Comparison of ENCODE assay signal across 8 mouse cellular contexts in genomic region chr2:120049632-120050274, GRCm38 (mm10). TPM values are rescaled to one million over a fixed set of nuclear protein-coding genes. Genes with fewer than 3 reads are reported as not detected.
A peak's percentile ranks its signal among the peaks of the same experiment; 100 is the strongest.
DNase-seq lines count a peak whose midpoint lies in the region; ATAC-seq and TF ChIP-seq lines count a peak whose summit lies in the region.

No protein-coding gene starts in this region.

- H3K9ac ChIP-seq in midbrain, embryonic 14.5 days (replicated peaks; ENCODE audit: low read length): no peak overlapping the region
- no peak overlapping the region for H3K9ac ChIP-seq in midbrain, embryonic 16.5 days (ENCODE audit: low read depth, low read length)

- H3K4me3 ChIP-seq in midbrain, embryonic 14.5 days (replicated peaks; ENCODE audit: low read depth, low read length): no peak overlapping the region
- no peak overlapping the region for H3K4me3 ChIP-seq in midbrain, embryonic 16.5 days (ENCODE audit: low read depth, low read length)
- H3K4me3 ChIP-seq in lung, adult 2 months (replicated peaks; ENCODE audit: extremely low read depth, low read depth, low read length): no peak overlapping the region

- H3K4me2 ChIP-seq in midbrain, embryonic 14.5 days (ENCODE audit: low read length): no peak overlapping the region
- H3K4me2 ChIP-seq in midbrain, embryonic 16.5 days (ENCODE audit: low read length): no peak overlapping the region

- TF ChIP-seq POLR2A in lung, adult 2 months (IDR thresholded peaks at IDR 0.05; ENCODE audit: borderline replicate concordance, extremely low read depth, low read depth, low read length): no peak

- no peaks in the 10 kb centered on the region for H3K36me3 ChIP-seq in midbrain, embryonic 14.5 days (ENCODE audit: control insufficient read depth, insufficient read depth, low read length)
- no peaks in the 10 kb centered on the region for H3K36me3 ChIP-seq in midbrain, embryonic 16.5 days (ENCODE audit: control insufficient read depth, insufficient read depth, low read length)

- H3K27ac ChIP-seq in midbrain, embryonic 14.5 days (replicated peaks; ENCODE audit: low read depth, low read length): no peak overlapping the region
- no peak overlapping the region for H3K27ac ChIP-seq in midbrain, embryonic 16.5 days (ENCODE audit: low read length)

- WGBS in midbrain, embryonic 14.5 days: 62% methylated on average over 10 of the region's 10 CpGs
- WGBS in midbrain, embryonic 16.5 days: 58% methylated on average over 10 of the region's 10 CpGs
- WGBS in lung, adult 2 months: 68% methylated on average over 10 of the region's 10 CpGs

- DNase-seq in adrenal gland, adult (ENCODE audit: inconsistent age in 2 of 2, low spot score in 1 of 2): peak; percentile 46 to 78
- DNase-seq in adrenal gland, adult 8-10 months: no peak
- DNase-seq in midbrain, embryonic 14.5 days: peak; percentile 52
- peak; percentile 59 for DNase-seq in adrenal gland, postnatal 25 days
- DNase-seq in heart, postnatal 4 days: peak; percentile 72
- DNase-seq in lung, adult 2 months: peak; percentile 72
- peak; percentile 46 to 70 for DNase-seq in urinary bladder, postnatal 36 days (ENCODE audit: low spot score in 2 of 2)

- H3K9me3 ChIP-seq in midbrain, embryonic 14.5 days (ENCODE audit: control insufficient read depth, low read length): no peaks in the 10 kb centered on the region
- H3K9me3 ChIP-seq in midbrain, embryonic 16.5 days (replicated peaks; ENCODE audit: control insufficient read depth, low read length, poor library complexity, severe bottlenecking): no peaks in the 10 kb centered on the region

- no peaks in the 10 kb centered on the region for H3K27me3 ChIP-seq in midbrain, embryonic 14.5 days (ENCODE audit: control insufficient read depth, insufficient read depth, low read length)
- no peaks in the 10 kb centered on the region for H3K27me3 ChIP-seq in midbrain, embryonic 16.5 days (ENCODE audit: control insufficient read depth, insufficient read depth, low read depth, low read length)

- ATAC-seq in midbrain, embryonic 14.5 days (ENCODE audit: low FRiP score, low TSS enrichment): no peak
- no peak for ATAC-seq in midbrain, embryonic 16.5 days

- TF ChIP-seq CTCF in lung, adult 2 months (IDR thresholded peaks at IDR 0.05; ENCODE audit: insufficient read depth, low read length): peak; percentile 72

- no peaks in the 10 kb centered on the region for H3K4me1 ChIP-seq in midbrain, embryonic 14.5 days (ENCODE audit: control insufficient read depth, insufficient read depth, low read length)
- no peaks in the 10 kb centered on the region for H3K4me1 ChIP-seq in midbrain, embryonic 16.5 days (ENCODE audit: control insufficient read depth, insufficient read depth, low read length)
- H3K4me1 ChIP-seq in lung, adult 2 months (ENCODE audit: control insufficient read depth, insufficient read depth, low read length): no peaks in the 10 kb centered on the region

RNA-seq across cellular contexts. Expression of gene Pla2g4b, which starts 16.5 kb away (rescaled TPM):
- total RNA-seq in adrenal gland, adult 8-10 months (2022): 1 to 10 TPM; 1.4 to 4.6 (median 3.8) TPM
- 2.6 and 4.0 TPM in 2 replicates for polyA plus RNA-seq in midbrain, embryonic 14.5 days (2014; fragmentation: Nextera tagmentation; extraction: Ambion mirVana)
- polyA plus RNA-seq in midbrain, embryonic 16.5 days (2015; fragmentation: Nextera tagmentation; extraction: Ambion mirVana): 3.9 and 5.0 TPM in 2 replicates
- total RNA-seq in adrenal gland, postnatal 25 days (2021): 2.7 and 3.9 TPM in 2 replicates
- 1 to 10 TPM; 1.9 to 4.0 TPM for total RNA-seq in heart, postnatal 4 days (2021)
- 4.3 and 20.6 TPM in 2 replicates for polyA plus RNA-seq in lung, adult 2 months (2012; rRNA removed)

RNA-seq across cellular contexts. Expression of gene Gm28042, which starts 22.5 kb away (rescaled TPM):
- total RNA-seq in adrenal gland, adult 8-10 months (2022): 1 to 10 TPM in 2 of 4 experiments, under 1 TPM in 2; 0.78 to 1.6 (median 0.96) TPM
- polyA plus RNA-seq in midbrain, embryonic 14.5 days (2014; fragmentation: Nextera tagmentation; extraction: Ambion mirVana): 4.0 and 5.2 TPM in 2 replicates
- 4.6 and 6.3 TPM in 2 replicates for polyA plus RNA-seq in midbrain, embryonic 16.5 days (2015; fragmentation: Nextera tagmentation; extraction: Ambion mirVana)
- total RNA-seq in adrenal gland, postnatal 25 days (2021): 2.6 and 2.8 TPM in 2 replicates
- 1 to 10 TPM in 1 of 2 experiments, under 1 TPM in 1; 0.43 to 1.6 TPM for total RNA-seq in heart, postnatal 4 days (2021)
- 0.30 and 3.8 TPM in 2 replicates for polyA plus RNA-seq in lung, adult 2 months (2012; rRNA removed)

RNA-seq across cellular contexts. Expression of gene Jmjd7, which starts 22.5 kb away (rescaled TPM):
- total RNA-seq in adrenal gland, adult 8-10 months (2022): 10 to 100 TPM in 2 of 4 experiments, 1 to 10 TPM in 2; 7.3 to 16.7 (median 10.8) TPM
- 16.7 and 18.7 TPM in 2 replicates for polyA plus RNA-seq in midbrain, embryonic 14.5 days (2014; fragmentation: Nextera tagmentation; extraction: Ambion mirVana)
- polyA plus RNA-seq in midbrain, embryonic 16.5 days (2015; fragmentation: Nextera tagmentation; extraction: Ambion mirVana): 16.7 and 19.7 TPM in 2 replicates
- 11.3 and 13.0 TPM in 2 replicates for total RNA-seq in adrenal gland, postnatal 25 days (2021)
- total RNA-seq in heart, postnatal 4 days (2021): 10 to 100 TPM; 12.2 to 13.6 TPM
- 5.1 and 10.6 TPM in 2 replicates for polyA plus RNA-seq in lung, adult 2 months (2012; rRNA removed)
